Mouse (Mus musculus): ENCODE data around the gene Gzmk. TPM values are rescaled to one million over a fixed set of nuclear protein-coding genes. Genes with fewer than 3 reads are reported as not detected.

Gene Gzmk
- polyA plus RNA-seq, 1 experiment from 2014 or later: not detected

DNA sequence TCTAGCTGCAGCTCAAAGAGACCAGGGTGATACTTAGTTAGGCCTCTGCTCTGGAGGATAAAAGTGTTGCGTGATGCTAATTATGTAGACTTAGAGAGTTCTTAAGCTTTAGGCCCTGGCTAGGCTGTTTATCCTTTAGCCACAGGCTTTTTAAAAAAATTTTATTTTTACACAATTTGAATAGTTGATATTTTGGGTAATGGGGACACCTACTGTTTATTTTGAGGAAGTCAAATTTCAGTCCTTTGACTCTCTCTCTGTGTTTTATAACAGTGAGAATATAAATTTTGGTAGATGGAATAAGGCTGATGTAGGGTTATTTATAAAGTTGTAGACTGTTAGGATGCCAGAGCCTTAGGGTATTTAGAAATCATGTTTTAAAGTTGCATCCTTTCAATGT lies 86.1 kb downstream of the Gzmk start:
- no peak overlapping the region for H3K4me2 ChIP-seq (replicated peaks; ENCODE audit: low read depth)
- no peaks in the 10 kb centered on the region for H3K9me3 ChIP-seq (ENCODE audit: control insufficient read depth, low read length)
- H3K36me3 ChIP-seq (ENCODE audit: control insufficient read depth, insufficient read depth, low read length): no peaks in the 10 kb centered on the region
- DNase-seq (ENCODE audit: low spot score) (no peak), ATAC-seq (ENCODE audit: low FRiP score, low TSS enrichment) (no peak)
- H3K9ac ChIP-seq (ENCODE audit: low read length): no peak overlapping the region
- no peak overlapping the region for H3K4me3 ChIP-seq (ENCODE audit: low read depth, low read length)
- no peak overlapping the region for H3K27ac ChIP-seq (replicated peaks)
- H3K27me3 ChIP-seq (ENCODE audit: control insufficient read depth, insufficient read depth, low read length): no peaks in the 10 kb centered on the region
- H3K4me1 ChIP-seq (replicated peaks; ENCODE audit: control insufficient read depth, insufficient read depth): no peaks in the 10 kb centered on the region
- TF ChIP-seq EP300 (optimal IDR thresholded peaks at IDR 0.05) (no peak), CTCF (IDR thresholded peaks at IDR 0.05; ENCODE audit: low read depth) (peak; percentile 21; the same call in 1 of the 2 replicates)
- WGBS: 86% methylated on average over 1 of the region's 1 CpGs

DNA sequence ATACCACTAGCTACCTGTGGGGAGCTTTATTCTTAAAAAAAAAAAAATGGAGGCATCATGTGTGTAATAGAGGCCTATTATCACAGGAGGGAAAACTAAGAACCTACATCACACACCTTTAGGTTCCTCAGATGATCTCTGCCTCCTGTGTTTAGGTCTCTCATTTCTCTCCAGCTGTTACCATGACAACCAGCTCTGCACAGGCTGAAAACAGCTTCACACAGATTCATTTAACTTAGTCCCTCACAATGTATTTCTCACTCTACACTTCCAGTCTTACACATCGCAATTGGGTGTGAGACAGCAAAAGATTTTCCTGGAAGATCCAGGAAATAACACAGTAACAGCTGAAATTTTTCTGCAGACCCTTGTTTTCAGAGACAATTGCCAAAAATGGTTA lies 95.7 kb downstream of the Gzmk start:
- no peak overlapping the region for H3K4me3 ChIP-seq (ENCODE audit: low read depth, low read length)
- no peak overlapping the region for H3K9ac ChIP-seq (ENCODE audit: low read length)
- H3K4me2 ChIP-seq (replicated peaks; ENCODE audit: low read depth): no peak overlapping the region
- H3K27me3 ChIP-seq (ENCODE audit: control insufficient read depth, insufficient read depth, low read length): no peaks in the 10 kb centered on the region
- ATAC-seq (ENCODE audit: low FRiP score, low TSS enrichment): no peak
- WGBS: 76% methylated on average over 1 of the region's 1 CpGs
- H3K36me3 ChIP-seq (ENCODE audit: control insufficient read depth, insufficient read depth, low read length): no peaks in the 10 kb centered on the region
- TF ChIP-seq CTCF (IDR thresholded peaks at IDR 0.05; ENCODE audit: low read depth) (no peak), EP300 (optimal IDR thresholded peaks at IDR 0.05) (no peak)
- no peaks in the 10 kb centered on the region for H3K9me3 ChIP-seq (ENCODE audit: control insufficient read depth, low read length)
- no peaks in the 10 kb centered on the region for H3K4me1 ChIP-seq (replicated peaks; ENCODE audit: control insufficient read depth, insufficient read depth)
- DNase-seq (ENCODE audit: low spot score): no peak
- H3K27ac ChIP-seq (replicated peaks): no peak overlapping the region

Other genes with a start within 250 kb of the Gzmk start
- gene Ccno, start 238.1 kb downstream of the Gzmk start, polyA plus RNA-seq (2015; fragmentation: Nextera tagmentation; extraction: Ambion mirVana): 0.21 and 0.41 TPM in 2 replicates
- 0.11 and 0.17 TPM in 2 replicates for gene Mcidas, start 232.1 kb downstream of the Gzmk start, polyA plus RNA-seq (2015; fragmentation: Nextera tagmentation; extraction: Ambion mirVana)
- gene Cdc20b, start 190.8 kb downstream of the Gzmk start, polyA plus RNA-seq (2015; fragmentation: Nextera tagmentation; extraction: Ambion mirVana): not detected in 2 replicates
- 96.8 and 104 TPM in 2 replicates for gene Gpx8, start 179.5 kb downstream of the Gzmk start, polyA plus RNA-seq (2015; fragmentation: Nextera tagmentation; extraction: Ambion mirVana)
- 0.33 and 0.71 TPM in 2 replicates for gene Gzma, start 124.9 kb downstream of the Gzmk start, polyA plus RNA-seq (2015; fragmentation: Nextera tagmentation; extraction: Ambion mirVana)
- 0.46 and 0.75 TPM in 2 replicates for gene Esm1, start 16.2 kb downstream of the Gzmk start, polyA plus RNA-seq (2015; fragmentation: Nextera tagmentation; extraction: Ambion mirVana)
- gene BC067074, start 67.3 kb upstream of the Gzmk start, polyA plus RNA-seq (2015; fragmentation: Nextera tagmentation; extraction: Ambion mirVana): 0.89 and 1.1 TPM in 2 replicates